Comparison of ENCODE assay signal across 9 mouse cellular contexts in the genomic region with DNA sequence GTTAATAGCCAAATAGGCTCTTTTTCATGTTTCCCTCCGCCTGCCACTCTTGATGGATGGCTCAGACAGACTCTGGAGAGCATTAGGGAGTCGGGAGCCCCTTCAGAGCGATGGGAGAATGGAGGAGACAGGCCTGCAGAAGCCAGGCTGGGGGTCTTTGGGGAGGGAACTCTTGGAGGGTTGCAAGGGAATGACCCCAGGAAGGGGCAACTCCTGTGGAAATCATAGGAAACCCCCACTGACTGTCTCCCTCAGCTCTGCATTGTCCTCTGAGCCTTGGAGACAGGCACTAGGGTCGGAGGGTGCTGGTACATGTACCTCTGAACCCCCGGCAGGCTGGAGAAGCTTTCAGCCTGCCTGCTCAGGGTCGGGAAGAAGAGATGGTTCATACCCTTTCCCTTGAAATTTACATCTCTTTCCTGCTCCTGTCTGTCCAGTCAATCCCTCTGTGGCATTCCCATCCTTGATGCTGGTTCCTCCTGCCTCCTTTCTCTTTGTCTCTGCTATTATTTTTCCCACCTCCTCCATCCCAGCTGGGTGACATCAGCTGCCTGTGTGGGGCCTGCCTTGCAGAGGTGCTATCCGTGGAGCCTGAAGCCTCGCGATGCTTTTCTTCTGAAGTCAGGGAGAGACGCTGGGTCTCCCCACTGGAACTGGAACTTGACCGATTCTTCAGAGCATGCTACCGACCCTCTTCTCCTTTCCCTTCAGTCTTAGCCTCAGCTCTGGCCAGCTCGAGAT. TPM values are rescaled to one million over a fixed set of nuclear protein-coding genes. Genes with fewer than 3 reads are reported as not detected.
A peak's percentile ranks its signal among the peaks of the same experiment; 100 is the strongest.
DNase-seq lines count a peak whose midpoint lies in the region; ATAC-seq and TF ChIP-seq lines count a peak whose summit lies in the region.
"Had no signal": no experiment of that assay in that cellular context is flagged by ENCODE, and none has a peak within 500 bp of the region (broad histone marks: within the 10 kb centered on the region; RNA-seq: fewer than 3 reads in every experiment).

No protein-coding gene starts in this region.

- 5% methylated on average over 13 of the region's 13 CpGs for WGBS in heart, embryonic 10.5 days
- WGBS in forebrain, postnatal 0 days, result 7% methylated on average over 13 of the region's 13 CpGs
- WGBS in midbrain, embryonic 12.5 days, result under 1% methylated on average over 13 of the region's 13 CpGs

- H3K36me3 ChIP-seq in heart, embryonic 10.5 days, result no peaks in the 10 kb centered on the region
- no peaks in the 10 kb centered on the region for H3K36me3 ChIP-seq in E14TG2a.4 (ENCODE audit: insufficient read depth, low read length)
- H3K36me3 ChIP-seq in forebrain, postnatal 0 days (ENCODE audit: insufficient read depth), result no peaks in the 10 kb centered on the region
- no peaks in the 10 kb centered on the region for H3K36me3 ChIP-seq in midbrain, embryonic 12.5 days

- H3K4me3 ChIP-seq in heart, embryonic 10.5 days, result peak overlapping the region; percentile 59
- 0 out of 2 replicates have a peak overlapping the region, but pooled peaks have one; percentile 43 for H3K4me3 ChIP-seq in E14TG2a.4 (replicated peaks; ENCODE audit: low read length)
- peak overlapping the region; percentile 35 for H3K4me3 ChIP-seq in forebrain, postnatal 0 days (ENCODE audit: low read depth, low read length)
- peak overlapping the region; percentile 17 for H3K4me3 ChIP-seq in midbrain, embryonic 12.5 days

- H3K9me3 ChIP-seq in heart, embryonic 10.5 days, result no peaks in the 10 kb centered on the region
- H3K9me3 ChIP-seq in E14TG2a.4 (ENCODE audit: low read length), result no peaks in the 10 kb centered on the region
- H3K9me3 ChIP-seq in forebrain, postnatal 0 days (ENCODE audit: low read length), result no peaks in the 10 kb centered on the region
- H3K9me3 ChIP-seq in midbrain, embryonic 12.5 days, result no peaks in the 10 kb centered on the region

- peaks cover 73% of the 10 kb centered on the region for H3K4me1 ChIP-seq in heart, embryonic 10.5 days
- H3K4me1 ChIP-seq in E14TG2a.4 (replicated peaks; ENCODE audit: low read depth, low read length), result peaks cover 49% of the 10 kb centered on the region
- H3K4me1 ChIP-seq in forebrain, postnatal 0 days (ENCODE audit: insufficient read depth), result peaks cover 38% of the 10 kb centered on the region
- peaks cover 75% of the 10 kb centered on the region for H3K4me1 ChIP-seq in midbrain, embryonic 12.5 days

- H3K4me2 ChIP-seq in forebrain, postnatal 0 days (ENCODE audit: low read depth), result peak overlapping the region; percentile 71
- H3K4me2 ChIP-seq in midbrain, embryonic 12.5 days (replicated peaks), result peak overlapping the region; percentile 39

- peak overlapping the region; percentile 39 for H3K9ac ChIP-seq in forebrain, postnatal 0 days
- peak overlapping the region; percentile 64 for H3K9ac ChIP-seq in midbrain, embryonic 12.5 days (replicated peaks)

- DNase-seq in heart, embryonic 10.5 days (ENCODE audit: low spot score), result no peak
- DNase-seq in heart, adult 9 months (ENCODE audit: low spot score in 2 of 2), result no peak
- peak; percentile 65 for DNase-seq in forebrain, postnatal 0 days
- DNase-seq in spleen, adult 12 weeks (ENCODE audit: low spot score), result no peak
- no peak for DNase-seq in thymus, adult 18-20 months

- peak; percentile 76 for ATAC-seq in forebrain, postnatal 0 days
- ATAC-seq in midbrain, embryonic 12.5 days (ENCODE audit: low FRiP score, low read depth), result peak; percentile 72
- no peak for ATAC-seq in cerebellum, adult (ENCODE audit: insufficient number of reproducible peaks, low FRiP score, low TSS enrichment)

- TF ChIP-seq CTCF in E14TG2a.4 (conservative IDR thresholded peaks at IDR 0.05; ENCODE audit: low read length), result no peak
- no peak for TF ChIP-seq CTCF in forebrain, postnatal 0 days (IDR thresholded peaks at IDR 0.05; ENCODE audit: low read depth)

- H3K27ac ChIP-seq in heart, embryonic 10.5 days, result peak overlapping the region; percentile 74
- H3K27ac ChIP-seq in forebrain, postnatal 0 days (ENCODE audit: low read depth, low read length), result peak overlapping the region; percentile 94
- peak overlapping the region; percentile 100 for H3K27ac ChIP-seq in midbrain, embryonic 12.5 days (replicated peaks)

- H3K27me3 ChIP-seq in heart, embryonic 10.5 days (ENCODE audit: insufficient read depth, poor library complexity, severe bottlenecking), result peaks cover 41% of the 10 kb centered on the region
- peaks cover 73% of the 10 kb centered on the region for H3K27me3 ChIP-seq in E14TG2a.4 (ENCODE audit: insufficient read depth, low read length)
- H3K27me3 ChIP-seq in forebrain, postnatal 0 days (ENCODE audit: insufficient read depth, low read length), result no peaks in the 10 kb centered on the region
- H3K27me3 ChIP-seq in midbrain, embryonic 12.5 days, result no peaks in the 10 kb centered on the region

RNA-seq across cellular contexts. Expression of a gene that starts 26.8 kb away (rescaled TPM):
- polyA plus RNA-seq in heart, embryonic 10.5 days (2016; fragmentation: Nextera tagmentation; extraction: Ambion mirVana), result 86.6 and 90.1 TPM in 2 replicates
- 5.8 and 7.1 TPM in 2 replicates for total RNA-seq in forebrain, postnatal 0 days (2014; rRNA removed)
- 14.8 and 14.9 TPM in 2 replicates for polyA plus RNA-seq in forebrain, postnatal 0 days (2015; fragmentation: Nextera tagmentation; extraction: Ambion mirVana)
- polyA plus RNA-seq in midbrain, embryonic 12.5 days (2016; fragmentation: Nextera tagmentation; extraction: Ambion mirVana), result 36.1 and 43.0 TPM in 2 replicates

RNA-seq across cellular contexts. Expression of a gene that starts 39.8 kb away (rescaled TPM):
- 68.3 and 84.3 TPM in 2 replicates for polyA plus RNA-seq in heart, embryonic 10.5 days (2016; fragmentation: Nextera tagmentation; extraction: Ambion mirVana)
- total RNA-seq in forebrain, postnatal 0 days (2014; rRNA removed), result 54.9 and 57.7 TPM in 2 replicates
- 86.4 and 88.8 TPM in 2 replicates for polyA plus RNA-seq in forebrain, postnatal 0 days (2015; fragmentation: Nextera tagmentation; extraction: Ambion mirVana)
- polyA plus RNA-seq in midbrain, embryonic 12.5 days (2016; fragmentation: Nextera tagmentation; extraction: Ambion mirVana), result 107 and 116 TPM in 2 replicates

RNA-seq across cellular contexts. Expression of a gene that starts 46.7 kb away (rescaled TPM):
- polyA plus RNA-seq in heart, embryonic 10.5 days (2016; fragmentation: Nextera tagmentation; extraction: Ambion mirVana), result 65.0 and 78.7 TPM in 2 replicates
- total RNA-seq in forebrain, postnatal 0 days (2014; rRNA removed), result 46.5 and 57.4 TPM in 2 replicates
- polyA plus RNA-seq in forebrain, postnatal 0 days (2015; fragmentation: Nextera tagmentation; extraction: Ambion mirVana), result 47.3 and 62.4 TPM in 2 replicates
- polyA plus RNA-seq in midbrain, embryonic 12.5 days (2016; fragmentation: Nextera tagmentation; extraction: Ambion mirVana), result 80.9 and 81.1 TPM in 2 replicates

RNA-seq across cellular contexts. Expression of a gene that starts 51.4 kb away (rescaled TPM):
- 0.90 and 1.5 TPM in 2 replicates for polyA plus RNA-seq in heart, embryonic 10.5 days (2016; fragmentation: Nextera tagmentation; extraction: Ambion mirVana)
- total RNA-seq in forebrain, postnatal 0 days (2014; rRNA removed), result not detected in 2 replicates
- 0.11 TPM in 1 of 2 replicates, not detected in the other for polyA plus RNA-seq in forebrain, postnatal 0 days (2015; fragmentation: Nextera tagmentation; extraction: Ambion mirVana)
- 0.55 and 0.68 TPM in 2 replicates for polyA plus RNA-seq in midbrain, embryonic 12.5 days (2016; fragmentation: Nextera tagmentation; extraction: Ambion mirVana)
- total RNA-seq: left cerebral cortex, postnatal 25 days had no signal
